Mouse (Mus musculus) neural tube, embryonic 13.5 days (tissue): ENCODE measurements around the gene Son. TPM values are rescaled to one million over a fixed set of nuclear protein-coding genes. Genes with fewer than 3 reads are reported as not detected.

Experiments used
- ATAC-seq: fragments of 200-750 bp; cut with Nextera tagmentation; 2 replicates; pipeline ENCODE4 v1.8.0; 2017; ENCODE audit warnings: low read depth, mild to moderate bottlenecking, moderate TSS enrichment, moderate library complexity
- H3K27ac ChIP-seq: fragments of 300-500 bp; sonication (generic); replicated peaks from 2 replicates; pipeline ENCODE4 v1.5.1; 2015; ENCODE audit warnings: moderate library complexity, mild to moderate bottlenecking, inconsistent platforms
- H3K27me3 ChIP-seq: fragments of 300-500 bp; sonication (generic); 2 replicates; pipeline ENCODE4 v1.6.1; 2015; ENCODE audit warnings: mild to moderate bottlenecking, inconsistent platforms
- H3K36me3 ChIP-seq: fragments of 300-500 bp; sonication (generic); 2 replicates; pipeline ENCODE4 v1.6.1; 2015; ENCODE audit warnings: mild to moderate bottlenecking, inconsistent platforms
- H3K4me1 ChIP-seq: fragments of 300-500 bp; sonication (generic); replicated peaks from 2 replicates; pipeline ENCODE4 v1.6.1; 2015; ENCODE audit warnings: inconsistent platforms
- H3K4me2 ChIP-seq: fragments of 300-500 bp; sonication (generic); 2 replicates; pipeline ENCODE4 v1.6.1; 2015; ENCODE audit warnings: inconsistent platforms, mild to moderate bottlenecking, moderate library complexity
- H3K4me3 ChIP-seq: fragments of 300-500 bp; sonication (generic); 2 replicates; pipeline ENCODE4 v1.5.1; 2015; ENCODE audit warnings: mild to moderate bottlenecking, inconsistent platforms
- H3K9ac ChIP-seq: fragments of 300-500 bp; sonication (generic); 2 replicates; pipeline ENCODE4 v1.6.1; 2015; ENCODE audit warnings: moderate library complexity, mild to moderate bottlenecking, inconsistent platforms
- H3K9me3 ChIP-seq: fragments of 300-500 bp; sonication (generic); 2 replicates; pipeline ENCODE4 v1.6.1; 2016; ENCODE audit warnings: inconsistent platforms
- WGBS: fragments of 180-500 bp; shearing (Covaris S2); methylation state at CpG from one replicate; pipeline ENCODE4 v1.1.7; 2015; 5-methylcytosine and 5-hydroxymethylcytosine counted together
- polyA plus RNA-seq: library from polyadenylated mRNA; unstranded; fragments of >200 nt; fragmentation: Nextera tagmentation; extraction: Ambion mirVana; gene quantifications from 2 replicates; pipeline ENCODE4 v1.2.1, GENCODE M21; 2015

The Son gene
- 125 and 129 TPM in 2 replicates for polyA plus RNA-seq

DNA sequence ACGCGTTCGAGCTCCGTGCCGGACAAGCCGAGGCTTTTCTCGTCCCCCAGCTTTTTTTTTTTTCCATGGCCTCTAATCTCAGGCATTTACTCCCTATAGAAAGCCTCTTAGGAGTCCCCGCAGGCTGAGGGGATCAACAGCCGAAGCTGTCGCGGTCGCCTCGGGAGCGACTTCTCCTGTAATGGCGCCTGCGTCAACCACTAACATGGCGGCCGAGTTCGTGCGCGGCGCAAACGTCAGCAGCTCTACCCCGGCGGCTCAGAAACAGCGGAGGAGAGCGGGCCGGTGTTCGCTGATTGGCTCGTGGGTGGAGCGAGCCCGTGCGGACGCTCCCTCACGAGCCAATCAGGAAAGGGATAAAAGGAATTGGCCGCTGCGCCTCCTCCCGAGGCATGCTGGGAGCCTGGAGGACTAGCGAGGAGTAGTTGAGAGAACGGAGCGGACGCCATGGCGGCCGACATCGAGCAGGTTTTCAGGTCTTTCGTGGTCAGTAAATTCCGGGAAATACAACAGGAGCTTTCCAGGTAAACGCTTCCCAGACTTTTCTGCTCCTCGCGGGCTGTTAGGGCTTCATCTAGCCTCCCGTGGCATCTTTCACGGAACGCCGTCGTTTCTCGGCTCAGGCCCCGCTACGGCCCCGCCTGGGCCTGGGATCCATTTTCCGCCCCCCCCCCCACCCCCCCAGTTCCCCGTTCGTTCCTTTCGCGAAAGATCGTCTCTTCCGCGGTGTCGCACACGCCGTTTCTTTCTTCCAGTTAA lies at the start of gene Son:
TSS of gene Son (plus strand) at position 46 of the 759 bp plus-strand sequence.
- peak within 1 kb of the TSS; percentile 93 for H3K9ac ChIP-seq
- under 1% methylated on average over 70 of the region's 70 CpGs for WGBS
- peaks cover 17% of the 10 kb centered on the region for H3K36me3 ChIP-seq
- peaks cover 31% of the 10 kb centered on the region for H3K4me1 ChIP-seq
- peak; percentile 98 for ATAC-seq
- peak within 1 kb of the TSS; percentile 84 for H3K4me3 ChIP-seq
- no peaks in the 10 kb centered on the region for H3K27me3 ChIP-seq
- H3K9me3 ChIP-seq = no peaks in the 10 kb centered on the region
- H3K4me2 ChIP-seq = peak within 1 kb of the TSS; percentile 97
- peak within 1 kb of the TSS; percentile 99 for H3K27ac ChIP-seq

DNA sequence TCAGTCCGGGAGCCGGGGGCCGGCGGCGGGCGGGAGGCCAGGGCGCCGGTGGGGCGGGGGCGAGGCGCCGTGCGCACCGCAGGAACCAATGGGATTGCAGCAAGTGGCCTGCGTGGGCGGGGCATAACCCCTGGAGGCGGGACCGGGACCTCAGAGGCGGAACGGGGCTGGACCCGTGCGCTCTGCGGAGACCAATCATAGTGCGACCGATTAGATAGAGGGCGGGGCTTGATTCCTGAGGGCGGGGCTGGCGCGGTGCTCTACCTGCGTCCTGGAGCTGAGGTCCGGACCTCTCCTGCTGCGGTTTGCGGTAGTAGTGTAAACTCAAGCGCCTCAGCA lies 49.7 kb upstream of the Son start, which contains the start of gene Tmem50b:
TSS of gene Tmem50b (minus strand) at position 129 of the 339 bp plus-strand sequence.
- peaks cover 22% of the 10 kb centered on the region for H3K4me1 ChIP-seq
- no peaks in the 10 kb centered on the region for H3K9me3 ChIP-seq
- peak within 1 kb of the TSS; percentile 56 for H3K4me3 ChIP-seq
- H3K27me3 ChIP-seq = peaks cover 10% of the 10 kb centered on the region
- H3K27ac ChIP-seq = peak within 1 kb of the TSS; percentile 84
- H3K4me2 ChIP-seq = peak within 1 kb of the TSS; percentile 88
- 1% methylated on average over 34 of the region's 34 CpGs for WGBS
- peak; percentile 98 for ATAC-seq
- H3K9ac ChIP-seq = peak within 1 kb of the TSS; percentile 83
- peaks cover 3% of the 10 kb centered on the region; the same call in 1 of the 2 replicates for H3K36me3 ChIP-seq

DNA sequence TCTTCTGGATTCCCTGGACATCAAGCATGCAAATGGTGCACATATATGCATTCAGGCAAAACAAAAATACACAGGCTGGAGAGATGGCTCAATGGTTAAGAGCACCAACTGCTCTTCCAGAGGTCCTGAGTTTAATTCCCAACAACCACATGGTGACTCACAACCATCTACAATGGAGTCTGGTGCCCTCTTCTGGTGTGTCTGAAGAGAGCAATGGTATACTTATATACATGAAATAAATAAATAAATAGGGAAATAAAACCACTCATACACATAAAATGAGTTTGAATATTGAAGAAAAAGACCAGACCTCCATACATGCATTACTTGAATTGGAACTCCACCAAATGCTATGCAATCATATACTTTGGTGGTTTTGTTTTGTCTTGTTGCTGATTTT lies 48.1 kb upstream of the Son start:
- H3K9me3 ChIP-seq = no peaks in the 10 kb centered on the region
- no peak overlapping the region for H3K4me2 ChIP-seq
- no peak overlapping the region for H3K4me3 ChIP-seq
- no peak for ATAC-seq
- no peak overlapping the region for H3K9ac ChIP-seq
- peaks cover 10% of the 10 kb centered on the region for H3K27me3 ChIP-seq
- no peak overlapping the region for H3K27ac ChIP-seq
- no peaks in the 10 kb centered on the region for H3K36me3 ChIP-seq
- peaks cover 18% of the 10 kb centered on the region for H3K4me1 ChIP-seq

DNA sequence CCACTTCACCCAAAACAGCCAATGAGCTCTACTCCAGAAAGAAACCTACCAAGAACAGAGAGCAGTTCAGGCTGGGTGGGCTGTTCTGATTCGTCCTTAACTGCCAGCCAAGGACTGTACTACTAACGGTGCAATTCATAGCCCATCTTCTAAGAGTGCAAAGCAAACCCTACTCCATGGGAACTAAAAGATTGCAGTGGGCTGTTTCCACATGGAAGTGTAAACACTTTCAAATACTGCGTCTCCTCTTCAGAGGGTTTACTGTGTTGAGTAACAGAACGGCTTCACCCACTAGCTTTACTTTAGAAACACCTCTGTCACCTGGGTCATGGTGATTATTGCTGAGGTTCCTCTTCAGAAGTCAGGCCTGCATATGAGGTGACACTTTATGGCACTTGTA lies 46.2 kb upstream of the Son start:
- 64% methylated on average over 4 of the region's 4 CpGs for WGBS

DNA sequence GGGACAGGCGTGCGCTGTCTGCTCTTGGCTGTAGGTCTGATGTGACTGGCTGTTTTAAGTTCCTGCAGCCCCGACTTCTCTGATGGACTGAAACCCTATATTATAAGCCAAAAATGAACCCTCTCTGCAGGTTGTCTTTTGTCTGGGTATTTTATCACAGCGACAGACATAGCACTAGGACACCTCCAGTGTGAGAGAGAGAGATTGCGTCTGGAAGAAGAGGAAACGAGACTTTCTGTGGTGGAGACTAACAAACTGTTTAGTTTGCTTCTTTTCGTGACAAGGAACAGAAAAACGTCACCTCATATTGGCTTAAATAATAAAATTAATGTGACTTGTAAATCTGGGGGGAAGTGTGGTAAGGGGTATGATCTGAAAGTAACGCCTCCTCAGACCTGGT lies 45.6 kb upstream of the Son start:
- no peak overlapping the region for H3K27ac ChIP-seq
- peaks cover 10% of the 10 kb centered on the region for H3K27me3 ChIP-seq
- peaks cover 3% of the 10 kb centered on the region for H3K4me1 ChIP-seq
- H3K9ac ChIP-seq = no peak overlapping the region
- no peaks in the 10 kb centered on the region for H3K9me3 ChIP-seq
- H3K4me3 ChIP-seq = no peak overlapping the region
- no peak overlapping the region for H3K4me2 ChIP-seq
- no peak for ATAC-seq
- WGBS = 63% methylated on average over 9 of the region's 9 CpGs
- no peaks in the 10 kb centered on the region for H3K36me3 ChIP-seq

More for the DNA sequence above, 46.2 kb upstream of the Son start:
- Histone ChIP-seq H3K4me1 (peaks cover 10% of the 10 kb centered on the region), H3K4me2 (no peak overlapping the region), H3K27ac (no peak overlapping the region), H3K9me3 (no peaks in the 10 kb centered on the region), H3K27me3 (peaks cover 10% of the 10 kb centered on the region), H3K9ac (no peak overlapping the region), H3K4me3 (no peak overlapping the region), H3K36me3 (no peaks in the 10 kb centered on the region)
- no peak for ATAC-seq

DNA sequence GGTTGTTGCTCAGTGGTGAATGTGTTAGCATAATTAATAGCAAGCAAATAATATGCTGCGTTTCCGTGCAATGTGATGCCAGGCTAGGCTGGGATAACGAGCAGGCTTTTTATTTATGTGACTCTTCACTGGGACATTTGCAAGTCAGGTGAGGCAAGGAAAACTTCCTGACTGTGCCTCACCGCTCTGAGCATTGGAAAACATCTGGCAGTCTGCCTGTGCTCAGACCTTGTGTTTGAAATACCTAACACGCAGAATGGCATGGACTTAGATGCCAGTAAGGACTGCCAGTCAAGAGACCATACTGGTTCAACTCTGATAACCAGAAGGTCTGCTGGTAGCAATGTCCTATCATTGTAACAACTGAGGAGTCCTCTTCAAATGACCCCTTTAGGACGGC lies 42.1 kb upstream of the Son start:
- no peaks in the 10 kb centered on the region for H3K36me3 ChIP-seq
- H3K4me1 ChIP-seq = no peaks in the 10 kb centered on the region
- ATAC-seq = no peak
- H3K4me2 ChIP-seq = no peak overlapping the region
- H3K27ac ChIP-seq = no peak overlapping the region
- 80% methylated on average over 6 of the region's 6 CpGs for WGBS
- no peaks in the 10 kb centered on the region for H3K27me3 ChIP-seq
- no peak overlapping the region for H3K4me3 ChIP-seq
- H3K9me3 ChIP-seq = no peaks in the 10 kb centered on the region
- no peak overlapping the region for H3K9ac ChIP-seq

DNA sequence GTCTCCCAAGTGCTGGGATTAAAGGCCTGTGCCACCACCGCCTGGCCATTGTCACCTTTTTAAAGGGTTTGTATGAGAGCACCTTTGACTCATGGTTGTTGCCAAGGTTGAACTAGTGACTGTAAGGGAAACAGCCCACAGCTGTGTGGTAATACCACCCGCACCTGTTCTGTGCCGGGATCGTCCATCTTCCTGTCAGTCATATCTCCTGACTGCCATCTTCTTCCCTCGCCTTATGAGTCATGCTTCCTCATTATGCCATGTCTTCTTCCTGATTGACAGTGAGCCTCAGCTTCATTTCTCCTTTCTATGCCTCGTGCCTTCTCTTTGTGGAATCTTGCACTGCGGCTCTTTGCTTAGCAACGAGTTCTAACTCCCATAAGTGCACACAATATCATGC lies 40.3 kb upstream of the Son start:
- WGBS = 91% methylated on average over 8 of the region's 8 CpGs
- no peak for ATAC-seq
- Histone ChIP-seq H3K4me1 (no peaks in the 10 kb centered on the region), H3K27me3 (no peaks in the 10 kb centered on the region), H3K4me3 (no peak overlapping the region), H3K9ac (no peak overlapping the region), H3K27ac (no peak overlapping the region), H3K4me2 (no peak overlapping the region), H3K9me3 (no peaks in the 10 kb centered on the region), H3K36me3 (no peaks in the 10 kb centered on the region)

DNA sequence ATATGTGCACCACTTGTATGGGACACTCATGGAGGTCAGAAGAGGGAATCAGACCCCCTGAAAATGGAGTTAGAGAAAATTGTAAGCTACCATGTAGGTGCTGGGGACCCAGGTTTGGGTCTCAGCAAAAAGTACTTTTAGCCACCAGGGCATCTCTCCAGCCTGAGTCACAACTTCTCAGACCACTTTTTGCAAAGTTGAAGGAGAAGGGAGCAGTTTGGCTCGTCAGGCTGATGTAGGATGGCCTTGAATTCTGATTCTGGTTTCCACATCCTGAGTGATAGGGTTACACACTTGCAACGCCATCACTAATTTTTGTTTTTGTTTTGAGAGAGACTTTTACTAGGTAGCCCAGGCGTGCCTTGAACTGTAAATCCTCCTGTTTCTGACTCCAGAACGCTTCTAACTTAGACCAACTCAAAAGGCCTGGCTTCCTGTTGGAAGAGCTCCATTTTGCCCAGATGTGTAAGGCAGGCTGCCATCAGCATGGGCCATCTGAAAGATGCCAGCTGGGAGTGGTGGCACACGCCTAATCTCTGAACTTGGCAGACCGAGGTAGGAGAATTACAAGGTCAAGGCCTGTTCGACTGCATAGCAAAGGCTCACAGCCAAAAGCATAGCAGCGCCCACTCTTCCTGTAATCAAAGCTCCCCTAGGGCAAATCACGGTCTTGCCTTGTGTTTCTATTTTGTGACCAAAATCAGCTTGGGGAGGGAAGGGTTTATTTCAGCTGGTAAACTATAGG lies 37.6 kb upstream of the Son start:
- Histone ChIP-seq H3K27me3 (no peaks in the 10 kb centered on the region), H3K9me3 (no peaks in the 10 kb centered on the region), H3K4me1 (no peaks in the 10 kb centered on the region), H3K36me3 (no peaks in the 10 kb centered on the region), H3K9ac (no peak overlapping the region), H3K27ac (no peak overlapping the region), H3K4me3 (no peak overlapping the region), H3K4me2 (no peak overlapping the region)
- WGBS = 81% methylated on average over 9 of the region's 9 CpGs
- no peak for ATAC-seq

DNA sequence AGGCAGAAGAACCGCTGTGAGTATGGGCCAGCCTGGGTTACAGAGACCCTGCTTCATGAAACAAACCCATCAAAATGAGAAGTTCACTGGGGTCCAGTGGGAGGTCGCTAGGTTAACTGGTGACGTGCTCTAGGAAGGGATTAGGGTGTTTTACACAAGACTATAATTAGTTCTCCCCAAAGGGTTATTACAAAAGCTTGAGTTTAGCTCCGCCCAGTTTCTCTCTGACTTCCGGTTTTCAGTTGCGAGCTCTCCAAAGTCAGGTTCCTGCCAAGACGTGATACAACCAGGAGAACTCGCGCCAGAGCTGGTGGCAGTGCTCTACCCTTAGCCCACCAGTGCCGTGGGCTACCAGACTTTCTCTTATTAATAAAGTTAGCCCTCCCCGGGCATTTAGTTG lies 36.1 kb upstream of the Son start:
- no peaks in the 10 kb centered on the region for H3K27me3 ChIP-seq
- no peaks in the 10 kb centered on the region for H3K4me1 ChIP-seq
- no peak overlapping the region for H3K27ac ChIP-seq
- no peaks in the 10 kb centered on the region for H3K36me3 ChIP-seq
- no peaks in the 10 kb centered on the region for H3K9me3 ChIP-seq
- 77% methylated on average over 11 of the region's 11 CpGs for WGBS
- H3K9ac ChIP-seq = no peak overlapping the region
- no peak overlapping the region for H3K4me3 ChIP-seq
- no peak for ATAC-seq
- no peak overlapping the region for H3K4me2 ChIP-seq

DNA sequence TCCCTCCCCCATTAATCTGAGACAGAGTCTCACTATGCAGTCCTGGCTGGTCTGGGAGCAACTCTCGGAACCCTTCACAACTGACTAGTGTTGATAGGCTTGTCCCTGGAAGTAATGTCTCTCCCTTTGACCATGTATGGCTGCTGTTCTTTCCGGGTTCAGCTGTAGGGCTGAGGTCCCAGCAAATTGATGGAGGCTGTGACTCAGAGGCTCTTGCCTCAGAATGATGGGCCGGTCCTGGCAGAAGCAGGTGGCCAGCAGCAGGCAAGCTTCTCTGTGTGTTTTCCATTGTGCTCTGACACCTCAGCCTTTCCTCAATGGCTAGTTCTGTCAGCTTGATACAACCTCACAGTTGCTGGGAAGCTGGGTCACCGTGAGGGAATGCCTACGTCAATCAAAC lies 34.8 kb upstream of the Son start:
- WGBS = 68% methylated on average over 5 of the region's 5 CpGs
- Histone ChIP-seq H3K4me3 (no peak overlapping the region), H3K27me3 (no peaks in the 10 kb centered on the region), H3K36me3 (no peaks in the 10 kb centered on the region), H3K4me2 (no peak overlapping the region), H3K27ac (no peak overlapping the region), H3K9ac (no peak overlapping the region), H3K4me1 (no peaks in the 10 kb centered on the region), H3K9me3 (no peaks in the 10 kb centered on the region)
- ATAC-seq = no peak

DNA sequence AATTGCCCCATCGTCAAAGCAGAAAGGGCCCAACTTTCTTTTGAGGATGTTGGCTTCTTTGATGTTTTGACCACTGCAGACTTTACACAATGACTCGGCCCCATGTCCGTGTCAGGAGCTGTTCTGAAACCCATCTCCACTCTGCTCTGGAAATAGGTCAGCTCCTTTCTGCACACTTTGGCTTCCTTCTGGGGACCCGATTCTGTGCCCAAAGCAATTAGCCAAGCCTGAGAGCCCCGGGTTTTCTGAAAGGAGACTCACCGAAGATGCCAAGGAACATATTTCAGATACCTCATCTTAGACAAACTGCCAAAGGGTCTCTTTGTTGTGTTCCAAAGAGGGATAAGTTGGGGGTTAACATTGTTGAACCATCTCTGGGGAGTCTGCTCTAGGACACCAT lies 32.8 kb upstream of the Son start:
- no peak for ATAC-seq
- no peaks in the 10 kb centered on the region for H3K27me3 ChIP-seq

More for the DNA sequence above, 32.8 kb upstream of the Son start:
- Histone ChIP-seq H3K27ac (no peak overlapping the region), H3K4me3 (no peak overlapping the region), H3K4me2 (no peak overlapping the region), H3K4me1 (peaks cover 5% of the 10 kb centered on the region), H3K36me3 (no peaks in the 10 kb centered on the region), H3K9ac (no peak overlapping the region), H3K9me3 (no peaks in the 10 kb centered on the region)
- WGBS = 85% methylated on average over 6 of the region's 6 CpGs
